Mouse (Mus musculus): ENCODE data around the gene Gm4181. TPM values are rescaled to one million over a fixed set of nuclear protein-coding genes. Genes with fewer than 3 reads are reported as not detected.
"Not testable (repeated sequence)": the region's sequence is repeated elsewhere in the genome, so short reads cannot be mapped to it uniquely, and the experiment has no call there.

Gene Gm4181
- not detected in 2 replicates for total RNA-seq (2017)

- not testable (repeated sequence) for ATAC-seq (replicated peaks; ENCODE audit: low read depth, poor library complexity, severe bottlenecking)
Observed at GRCm38 (mm10) chr14:51635566-51635965, at the start of gene Gm4181. Gene Gm4181 (minus strand): TSS chr14:51635666.

DNA sequence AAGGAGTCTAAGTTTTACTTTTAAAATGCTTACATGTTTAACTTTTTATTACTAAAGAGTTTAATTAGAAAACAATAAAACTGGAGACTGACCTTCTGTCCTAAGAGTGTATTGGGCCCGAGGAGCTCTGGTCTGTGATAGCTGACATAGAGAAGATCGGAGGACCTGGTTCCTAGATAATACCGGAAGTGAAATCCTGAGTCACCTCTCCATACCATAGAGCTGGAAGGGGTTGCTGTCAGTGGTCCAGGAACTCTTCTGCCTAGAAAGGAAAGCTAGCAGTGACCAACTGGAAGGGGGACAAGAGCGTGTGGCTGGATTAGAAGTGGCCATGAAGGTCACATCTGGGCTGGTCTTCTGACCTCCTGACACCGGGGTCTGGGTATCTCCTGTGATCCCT, 41.8 kb upstream of the Gm4181 start:
- ATAC-seq (replicated peaks; ENCODE audit: low read depth, poor library complexity, severe bottlenecking): no peak

- not testable (repeated sequence) for ATAC-seq (replicated peaks; ENCODE audit: low read depth, poor library complexity, severe bottlenecking)
Observed at GRCm38 (mm10) chr14:51632426-51632825, 3.0 kb downstream of the Gm4181 start.

- no peak for ATAC-seq (replicated peaks; ENCODE audit: low read depth, poor library complexity, severe bottlenecking)
Observed at GRCm38 (mm10) chr14:51611210-51611609, 24.3 kb downstream of the Gm4181 start, which contains the start of gene Gm17078. Gene Gm17078 (minus strand): TSS chr14:51611310.

GRCm38 (mm10) chr14:51592039-51592438, 43.4 kb downstream of the Gm4181 start, which contains the start of gene Gm17174:
Gene Gm17174 (minus strand): TSS chr14:51592139.
- ATAC-seq (replicated peaks; ENCODE audit: low read depth, poor library complexity, severe bottlenecking): not testable (repeated sequence)

Other genes starting within 250 kb of the Gm4181 start
- gene Vmn2r88, start 224.8 kb downstream of the Gm4181 start, total RNA-seq (2017): not detected in 2 replicates
- not detected in 2 replicates for gene Vmn2r89, start 183.8 kb downstream of the Gm4181 start, total RNA-seq (2017)
- gene Gm5622, start 82.9 kb downstream of the Gm4181 start, total RNA-seq (2017): not detected in 2 replicates
- gene Gm17175, start 61.6 kb downstream of the Gm4181 start, total RNA-seq (2017): not detected in 2 replicates
- gene Gm17174, start 43.5 kb downstream of the Gm4181 start, total RNA-seq (2017): not detected in 2 replicates
- not detected in 2 replicates for gene Gm17078, start 24.4 kb downstream of the Gm4181 start, total RNA-seq (2017)
- gene Gm17079, start 59.8 kb upstream of the Gm4181 start, total RNA-seq (2017): not detected in 2 replicates
- not detected in 2 replicates for gene Gm5800, start 81.5 kb upstream of the Gm4181 start, total RNA-seq (2017)
- gene Ang4, start 137.9 kb upstream of the Gm4181 start, total RNA-seq (2017): not detected in 2 replicates
- gene AY358078, start 164.4 kb upstream of the Gm4181 start, total RNA-seq (2017): not detected in 2 replicates
- gene Ear6, start 218.0 kb upstream of the Gm4181 start, total RNA-seq (2017): 0.55 and 3.3 TPM in 2 replicates
- gene Mettl17, start 249.2 kb upstream of the Gm4181 start, total RNA-seq (2017): 6.7 and 11.5 TPM in 2 replicates